Mouse (Mus musculus) neural tube, embryonic 15.5 days (tissue): Measurements from ENCODE around the gene Pyroxd2. TPM values are rescaled to one million over a fixed set of nuclear protein-coding genes. Genes with fewer than 3 reads are reported as not detected.
"Not testable (repeated sequence)": the region's sequence is repeated elsewhere in the genome, so short reads cannot be mapped to it uniquely, and the experiment has no call there.

ENCODE experiments used
- ATAC-seq: fragments of 200-750 bp; cut with Nextera tagmentation; 2 replicates; pipeline ENCODE4 v1.8.0; 2017; ENCODE audit warnings: mild to moderate bottlenecking, moderate TSS enrichment, moderate library complexity; ENCODE audit not compliant: low FRiP score
- H3K27ac ChIP-seq: fragments of 300-500 bp; sonication (generic); replicated peaks from 2 replicates; pipeline ENCODE4 v1.5.1; 2015; ENCODE audit warnings: mild to moderate bottlenecking, inconsistent platforms
- H3K27me3 ChIP-seq: fragments of 300-500 bp; sonication (generic); replicated peaks from 2 replicates; pipeline ENCODE4 v1.6.1; 2015; ENCODE audit warnings: inconsistent platforms
- H3K36me3 ChIP-seq: fragments of 300-500 bp; sonication (generic); 2 replicates; pipeline ENCODE4 v1.6.1; 2015; ENCODE audit warnings: inconsistent platforms
- H3K4me1 ChIP-seq: fragments of 300-500 bp; sonication (generic); 2 replicates; pipeline ENCODE4 v1.6.1; 2015; ENCODE audit warnings: inconsistent platforms
- H3K4me2 ChIP-seq: fragments of 300-500 bp; sonication (generic); 2 replicates; pipeline ENCODE4 v1.6.1; 2015; ENCODE audit warnings: inconsistent platforms, mild to moderate bottlenecking, moderate library complexity
- H3K4me3 ChIP-seq: fragments of 300-500 bp; sonication (generic); replicated peaks from 2 replicates; pipeline ENCODE4 v1.5.1; 2015; ENCODE audit warnings: mild to moderate bottlenecking, inconsistent platforms
- H3K9ac ChIP-seq: fragments of 300-500 bp; sonication (generic); replicated peaks from 2 replicates; pipeline ENCODE4 v1.6.1; 2015; ENCODE audit warnings: mild to moderate bottlenecking, inconsistent platforms
- H3K9me3 ChIP-seq: fragments of 300-500 bp; sonication (generic); replicated peaks from 2 replicates; pipeline ENCODE4 v1.6.1; 2016; ENCODE audit warnings: inconsistent platforms
- WGBS: fragments of 180-500 bp; shearing (Covaris S2); methylation state at CpG from one replicate; pipeline ENCODE4 v1.1.7; 2015; ENCODE audit warnings: mixed read lengths; 5-methylcytosine and 5-hydroxymethylcytosine counted together
- polyA plus RNA-seq: library from polyadenylated mRNA; unstranded; fragments of >200 nt; fragmentation: Nextera tagmentation; extraction: Ambion mirVana; gene quantifications from 2 replicates; pipeline ENCODE4 v1.2.1, GENCODE M21; 2015

Pyroxd2 gene
- polyA plus RNA-seq, 1 experiment from 2014 or later, result 1.5 TPM

DNA sequence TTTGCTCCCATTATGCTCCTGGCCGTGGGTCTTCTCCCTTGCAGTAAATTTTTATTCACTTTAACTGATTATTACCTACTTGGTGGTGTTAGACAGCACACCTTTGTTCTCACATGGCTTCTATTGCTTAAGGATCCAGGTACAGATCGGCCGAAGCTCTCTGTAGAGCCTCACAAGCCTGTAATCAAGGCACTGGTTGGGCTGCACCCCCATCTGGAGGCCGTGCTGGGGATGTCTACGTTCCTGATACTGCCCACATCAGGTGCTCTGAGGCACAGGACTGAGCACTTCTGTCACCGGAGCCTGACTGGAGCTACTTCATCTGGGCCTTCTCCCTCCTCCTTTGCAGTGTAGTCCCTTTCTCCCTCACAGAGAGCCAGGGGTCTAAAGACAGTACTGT, 29.3 kb downstream of the Pyroxd2 start:
- Histone ChIP-seq H3K27ac (no peak overlapping the region), H3K4me2 (no peak overlapping the region), H3K9ac (no peak overlapping the region), H3K36me3 (no peaks in the 10 kb centered on the region), H3K4me3 (no peak overlapping the region), H3K9me3 (no peaks in the 10 kb centered on the region), H3K27me3 (no peaks in the 10 kb centered on the region), H3K4me1 (peaks cover 30% of the 10 kb centered on the region)
- 77% methylated on average over 6 of the region's 6 CpGs for WGBS
- ATAC-seq, result no peak

DNA sequence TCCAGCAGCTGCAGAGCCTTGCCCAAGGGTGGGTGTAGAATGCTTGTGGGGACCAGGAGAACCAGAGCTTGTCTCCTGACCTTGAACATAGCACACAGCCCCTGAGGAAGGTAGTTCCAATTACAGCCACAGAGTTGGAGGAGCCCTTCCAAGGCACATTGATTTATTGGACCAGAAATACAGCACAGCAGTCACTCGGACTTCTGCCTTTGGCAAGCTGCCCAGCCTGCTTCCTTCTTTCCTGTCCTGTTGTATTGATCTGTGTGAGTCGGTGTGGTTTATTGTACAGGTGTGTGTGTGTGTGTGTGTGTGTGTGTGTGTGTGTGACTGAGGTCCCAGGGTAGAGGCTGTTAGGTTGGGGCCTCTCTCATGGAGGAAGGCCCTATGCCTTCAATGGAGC, 30.1 kb downstream of the Pyroxd2 start:
- no peak overlapping the region for H3K9ac ChIP-seq
- H3K4me1 ChIP-seq, result peaks cover 33% of the 10 kb centered on the region
- H3K4me3 ChIP-seq, result no peak overlapping the region
- no peak overlapping the region for H3K4me2 ChIP-seq
- H3K27me3 ChIP-seq, result no peaks in the 10 kb centered on the region
- no peaks in the 10 kb centered on the region for H3K9me3 ChIP-seq
- ATAC-seq, result peak; percentile 42; the same call in 1 of the 2 replicates
- H3K36me3 ChIP-seq, result no peaks in the 10 kb centered on the region
- peak overlapping the region; percentile 45; the same call in 1 of the 2 replicates for H3K27ac ChIP-seq
- WGBS, result 0% methylated on average over 2 of the region's 2 CpGs

DNA sequence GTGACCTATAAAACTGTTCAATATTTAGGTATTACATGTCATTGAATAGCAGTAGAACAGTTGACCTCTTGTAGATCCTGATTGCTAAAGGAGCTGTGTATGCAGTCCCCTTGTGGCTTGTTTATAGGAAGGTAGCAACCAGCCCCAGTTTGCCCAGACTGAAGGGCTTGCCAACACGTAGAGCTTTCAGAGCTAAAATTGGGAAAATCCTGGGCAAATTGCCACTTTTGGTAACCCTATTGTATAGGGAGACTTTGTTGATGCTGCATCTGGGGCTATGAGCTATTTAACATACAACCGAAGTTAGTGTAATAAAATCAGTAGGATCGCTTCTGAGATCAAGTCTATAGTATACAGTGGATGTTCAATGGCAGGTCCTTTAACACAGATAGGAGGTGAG, 34.5 kb downstream of the Pyroxd2 start:
- no peak overlapping the region for H3K4me3 ChIP-seq
- ATAC-seq, result no peak

DNA sequence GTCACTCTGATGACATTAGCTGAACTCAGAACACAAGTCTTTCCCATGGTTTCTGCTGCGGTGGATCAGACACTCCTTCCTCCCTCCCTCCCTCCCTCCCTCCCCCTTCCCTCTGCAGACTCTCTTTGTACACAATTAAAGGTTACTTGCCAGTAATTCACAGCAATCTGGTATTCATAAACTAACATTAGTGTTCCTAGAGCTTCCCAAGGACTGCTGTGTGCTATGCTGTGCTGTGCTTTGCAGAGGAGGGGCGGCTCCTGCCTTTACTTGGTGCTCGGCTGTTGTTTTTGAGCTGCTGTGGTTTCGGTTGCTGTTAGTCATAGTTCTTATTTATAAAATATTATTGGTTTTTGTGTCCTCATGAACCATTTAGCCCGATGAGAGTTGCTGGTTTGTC, 34.9 kb downstream of the Pyroxd2 start:
- no peaks in the 10 kb centered on the region for H3K9me3 ChIP-seq
- no peak overlapping the region for H3K4me3 ChIP-seq
- no peak overlapping the region for H3K9ac ChIP-seq
- no peak overlapping the region for H3K4me2 ChIP-seq
- no peaks in the 10 kb centered on the region for H3K36me3 ChIP-seq
- H3K27me3 ChIP-seq, result no peaks in the 10 kb centered on the region
- no peak overlapping the region for H3K27ac ChIP-seq
- peaks cover 33% of the 10 kb centered on the region for H3K4me1 ChIP-seq
- ATAC-seq, result no peak
- WGBS, result 77% methylated on average over 5 of the region's 5 CpGs

More for the DNA sequence above, 34.5 kb downstream of the Pyroxd2 start:
- H3K9ac ChIP-seq, result no peak overlapping the region
- peaks cover 33% of the 10 kb centered on the region for H3K4me1 ChIP-seq
- H3K27ac ChIP-seq, result no peak overlapping the region
- H3K36me3 ChIP-seq, result no peaks in the 10 kb centered on the region
- no peaks in the 10 kb centered on the region for H3K9me3 ChIP-seq
- H3K4me2 ChIP-seq, result no peak overlapping the region
- WGBS, result 64% methylated on average over 3 of the region's 3 CpGs
- no peaks in the 10 kb centered on the region for H3K27me3 ChIP-seq

DNA sequence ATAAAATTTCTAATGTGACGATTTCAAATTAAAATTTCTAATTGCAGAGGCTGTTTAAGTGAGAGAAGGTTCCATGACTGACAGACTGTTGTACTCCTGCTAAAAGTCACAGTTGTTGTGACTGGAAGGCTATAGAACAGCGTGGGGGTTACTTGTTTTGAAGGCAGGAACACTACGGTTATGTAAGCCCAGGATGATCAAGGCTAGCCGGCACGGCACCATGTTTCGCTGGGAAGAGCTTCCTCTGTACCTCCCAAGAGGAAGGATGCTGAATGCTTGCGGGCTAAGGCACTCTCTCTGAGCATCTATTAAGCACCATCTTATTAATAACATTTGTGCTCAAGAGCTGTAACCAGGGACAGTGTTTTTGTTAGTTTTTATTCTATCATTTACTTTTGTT, 36.1 kb downstream of the Pyroxd2 start:
- no peak for ATAC-seq

DNA sequence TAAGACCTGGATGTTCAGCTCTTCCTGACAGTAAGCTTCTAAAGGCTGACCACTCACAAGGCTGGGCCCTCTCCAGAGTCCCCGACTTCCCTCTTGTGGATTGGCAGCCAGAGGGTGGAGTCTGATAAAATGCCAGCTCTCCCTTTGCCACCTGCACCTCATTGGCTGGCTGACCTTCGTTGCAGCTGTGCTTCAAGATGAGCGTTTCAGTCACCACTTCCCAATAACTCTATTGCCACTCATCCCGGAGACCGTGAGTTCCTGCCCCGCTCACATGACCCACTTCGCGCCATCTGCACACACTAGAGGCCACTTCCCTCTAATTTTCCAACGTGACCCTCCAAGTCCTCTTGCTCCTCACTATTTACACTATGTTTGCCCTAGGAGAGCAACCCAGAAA, 38.8 kb downstream of the Pyroxd2 start:
- no peaks in the 10 kb centered on the region for H3K36me3 ChIP-seq
- no peak overlapping the region for H3K4me2 ChIP-seq
- H3K9me3 ChIP-seq, result no peaks in the 10 kb centered on the region
- no peak overlapping the region for H3K27ac ChIP-seq
- H3K27me3 ChIP-seq, result no peaks in the 10 kb centered on the region
- 0 out of 2 replicates have a peak, but pooled peaks cover 8% of the 10 kb centered on the region for H3K4me1 ChIP-seq
- 88% methylated on average over 9 of the region's 9 CpGs for WGBS
- no peak overlapping the region for H3K4me3 ChIP-seq
- no peak overlapping the region for H3K9ac ChIP-seq
- ATAC-seq, result no peak

More for the DNA sequence above, 36.1 kb downstream of the Pyroxd2 start:
- no peak overlapping the region for H3K27ac ChIP-seq
- H3K27me3 ChIP-seq, result no peaks in the 10 kb centered on the region
- no peaks in the 10 kb centered on the region for H3K9me3 ChIP-seq
- peaks cover 24% of the 10 kb centered on the region for H3K4me1 ChIP-seq
- H3K4me3 ChIP-seq, result no peak overlapping the region
- H3K9ac ChIP-seq, result no peak overlapping the region
- H3K4me2 ChIP-seq, result no peak overlapping the region
- H3K36me3 ChIP-seq, result no peaks in the 10 kb centered on the region
- WGBS, result 63% methylated on average over 7 of the region's 7 CpGs

DNA sequence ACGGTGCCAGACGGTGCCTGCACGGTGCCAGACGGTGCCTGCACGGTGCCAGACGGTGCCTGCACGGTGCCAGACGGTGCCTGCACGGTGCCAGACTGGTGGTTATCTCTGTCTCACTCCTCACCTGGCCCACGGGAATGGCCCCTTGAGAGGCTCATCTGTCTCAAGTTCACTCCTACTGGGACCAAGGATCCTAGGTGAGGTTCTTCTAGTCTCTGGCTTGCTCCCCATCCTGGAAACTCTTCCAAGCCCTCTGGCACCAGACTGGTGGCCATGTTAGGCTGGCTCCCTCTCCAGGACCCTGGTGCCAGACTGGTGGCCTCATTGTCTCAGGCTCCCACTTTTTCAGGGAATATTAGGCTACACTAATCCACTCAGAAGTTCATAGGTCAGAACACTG, 53.1 kb downstream of the Pyroxd2 start:
- H3K9ac ChIP-seq, result no peak overlapping the region
- no peaks in the 10 kb centered on the region for H3K36me3 ChIP-seq
- WGBS, result 87% methylated on average over 9 of the region's 10 CpGs
- peaks cover 9% of the 10 kb centered on the region for H3K4me1 ChIP-seq
- ATAC-seq, result no peak
- H3K27ac ChIP-seq, result no peak overlapping the region
- no peak overlapping the region for H3K4me2 ChIP-seq
- H3K9me3 ChIP-seq, result no peaks in the 10 kb centered on the region
- no peak overlapping the region for H3K4me3 ChIP-seq
- 0 out of 2 replicates have a peak, but pooled peaks cover 3% of the 10 kb centered on the region for H3K27me3 ChIP-seq

DNA sequence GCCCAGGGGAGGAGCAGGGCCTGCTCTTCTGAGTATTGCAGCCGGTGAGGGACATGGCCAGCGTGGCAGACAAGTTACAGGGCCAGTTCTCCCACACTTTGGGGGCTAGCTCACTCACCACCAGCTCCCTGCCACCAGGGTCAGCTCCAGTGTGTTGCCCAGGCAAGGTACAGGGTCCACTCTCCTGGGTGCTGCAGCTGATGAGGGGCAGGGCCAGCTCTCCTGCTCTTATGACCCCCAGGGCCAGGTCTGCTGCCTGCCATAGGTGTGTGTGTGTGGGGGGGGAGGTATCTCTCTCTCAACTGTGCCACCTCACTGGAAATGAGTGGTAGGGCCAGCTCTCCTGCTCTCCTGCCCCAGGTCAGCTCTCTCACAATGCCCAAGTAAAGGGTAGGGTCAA, 54.0 kb downstream of the Pyroxd2 start:
- Histone ChIP-seq H3K36me3 (no peaks in the 10 kb centered on the region), H3K9ac (no peak overlapping the region), H3K27me3 (no peaks in the 10 kb centered on the region), H3K4me3 (no peak overlapping the region), H3K27ac (no peak overlapping the region), H3K9me3 (no peaks in the 10 kb centered on the region), H3K4me2 (no peak overlapping the region), H3K4me1 (peaks cover 10% of the 10 kb centered on the region)
- 68% methylated on average over 2 of the region's 2 CpGs for whole genome bisulfite sequencing
- no peak for ATAC-seq

DNA sequence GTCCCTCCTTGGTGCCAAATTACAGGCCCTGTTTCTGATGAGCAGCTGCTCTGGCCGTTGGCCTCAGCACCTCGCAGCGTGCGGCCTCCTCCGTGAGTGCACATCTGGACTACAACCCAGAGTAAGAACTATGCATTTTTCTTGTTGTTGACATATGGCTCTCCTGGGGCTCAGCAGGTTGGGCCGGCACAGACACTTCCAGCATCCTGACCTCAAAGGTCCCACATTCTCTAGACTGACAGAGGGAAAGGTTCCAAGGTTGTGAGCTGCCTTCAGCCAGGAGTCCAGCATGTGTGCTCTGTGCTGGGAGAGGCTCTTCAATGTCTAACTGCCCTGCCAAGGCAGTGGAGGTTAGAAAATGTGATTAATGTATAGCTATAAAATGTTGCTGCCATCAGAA, 55.2 kb downstream of the Pyroxd2 start:
- Histone ChIP-seq H3K36me3 (no peaks in the 10 kb centered on the region), H3K4me2 (no peak overlapping the region), H3K9me3 (no peaks in the 10 kb centered on the region), H3K27me3 (no peaks in the 10 kb centered on the region), H3K27ac (no peak overlapping the region), H3K4me1 (peaks cover 10% of the 10 kb centered on the region), H3K4me3 (no peak overlapping the region), H3K9ac (no peak overlapping the region)
- 35% methylated on average over 6 of the region's 6 CpGs for WGBS
- no peak for ATAC-seq

DNA sequence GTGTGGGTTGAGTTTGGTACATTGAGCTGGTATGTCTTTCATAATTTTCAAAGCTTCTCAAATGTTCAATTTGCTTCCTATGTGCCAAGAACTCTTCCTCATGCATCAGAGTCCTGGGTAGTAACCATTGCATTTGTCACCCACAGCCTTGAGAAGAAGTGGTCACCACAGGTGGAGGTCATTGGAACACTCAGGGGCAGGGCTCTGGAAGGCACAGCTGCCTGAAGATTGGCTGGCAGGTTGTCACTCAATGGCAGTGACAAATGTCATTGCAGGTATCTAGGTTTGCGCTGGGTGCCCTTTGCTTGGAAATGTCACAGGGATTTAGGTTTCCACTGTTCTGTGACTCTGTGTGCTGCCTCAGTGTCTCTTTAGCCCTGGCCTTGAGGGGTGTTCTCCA, 62.3 kb downstream of the Pyroxd2 start:
- no peak overlapping the region for H3K4me3 ChIP-seq
- no peak overlapping the region for H3K27ac ChIP-seq
- H3K9me3 ChIP-seq, result no peaks in the 10 kb centered on the region
- no peaks in the 10 kb centered on the region for H3K36me3 ChIP-seq
- no peak overlapping the region for H3K9ac ChIP-seq
- H3K27me3 ChIP-seq, result no peaks in the 10 kb centered on the region
- H3K4me2 ChIP-seq, result no peak overlapping the region
- H3K4me1 ChIP-seq, result peaks cover 7% of the 10 kb centered on the region
- ATAC-seq, result no peak
- WGBS, result 83% methylated on average over 1 of the region's 1 CpGs

DNA sequence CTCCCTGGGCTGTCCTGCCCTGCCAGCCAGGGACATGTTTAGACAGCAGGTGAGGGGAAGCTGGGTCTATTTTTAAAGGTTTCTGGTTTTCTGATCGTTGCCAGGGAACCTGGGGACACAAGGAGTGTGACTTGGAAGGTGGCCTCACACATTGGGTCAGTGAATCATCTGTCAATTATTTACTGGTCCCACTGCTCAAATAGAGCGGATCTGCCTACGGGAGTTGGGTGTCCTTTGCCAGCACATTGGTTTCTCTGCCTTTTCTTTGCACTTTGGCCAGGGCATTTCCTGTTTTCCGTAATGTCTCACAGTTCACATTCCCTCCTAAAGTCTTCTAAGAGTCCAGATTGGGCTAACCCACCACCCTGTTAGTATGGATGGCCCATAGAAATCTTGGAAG, 62.8 kb downstream of the Pyroxd2 start:
- Histone ChIP-seq H3K4me1 (peaks cover 5% of the 10 kb centered on the region), H3K9me3 (no peaks in the 10 kb centered on the region), H3K4me3 (no peak overlapping the region), H3K4me2 (no peak overlapping the region), H3K36me3 (no peaks in the 10 kb centered on the region), H3K9ac (no peak overlapping the region), H3K27ac (no peak overlapping the region), H3K27me3 (no peaks in the 10 kb centered on the region)
- 62% methylated on average over 4 of the region's 4 CpGs for WGBS
- ATAC-seq, result no peak

DNA sequence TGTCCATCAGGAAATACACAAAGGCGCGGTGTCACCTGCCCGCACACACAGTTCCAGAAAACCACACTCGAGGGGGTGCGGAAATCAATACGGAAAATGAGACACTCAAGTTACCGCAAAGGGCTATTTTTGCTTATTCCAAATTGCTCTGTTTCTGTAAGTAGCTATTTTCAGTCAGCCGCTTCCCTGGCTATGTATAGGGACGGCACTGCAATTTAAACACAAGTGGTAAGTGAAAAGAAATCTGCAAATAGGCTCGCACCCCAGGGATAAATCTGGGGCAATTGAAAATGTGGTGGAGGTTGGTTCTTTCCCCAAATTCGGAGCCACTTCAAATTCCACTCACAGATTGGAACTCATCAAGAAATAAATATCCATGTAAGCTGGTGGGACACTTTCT, 63.3 kb downstream of the Pyroxd2 start:
- no peak for ATAC-seq
- 87% methylated on average over 11 of the region's 11 CpGs for WGBS
- H3K9ac ChIP-seq, result no peak overlapping the region
- no peak overlapping the region for H3K4me3 ChIP-seq
- no peaks in the 10 kb centered on the region; the same call in 1 of the 2 replicates for H3K4me1 ChIP-seq
- H3K36me3 ChIP-seq, result no peaks in the 10 kb centered on the region
- no peak overlapping the region for H3K27ac ChIP-seq
- no peaks in the 10 kb centered on the region for H3K27me3 ChIP-seq
- H3K9me3 ChIP-seq, result no peaks in the 10 kb centered on the region
- H3K4me2 ChIP-seq, result no peak overlapping the region

DNA sequence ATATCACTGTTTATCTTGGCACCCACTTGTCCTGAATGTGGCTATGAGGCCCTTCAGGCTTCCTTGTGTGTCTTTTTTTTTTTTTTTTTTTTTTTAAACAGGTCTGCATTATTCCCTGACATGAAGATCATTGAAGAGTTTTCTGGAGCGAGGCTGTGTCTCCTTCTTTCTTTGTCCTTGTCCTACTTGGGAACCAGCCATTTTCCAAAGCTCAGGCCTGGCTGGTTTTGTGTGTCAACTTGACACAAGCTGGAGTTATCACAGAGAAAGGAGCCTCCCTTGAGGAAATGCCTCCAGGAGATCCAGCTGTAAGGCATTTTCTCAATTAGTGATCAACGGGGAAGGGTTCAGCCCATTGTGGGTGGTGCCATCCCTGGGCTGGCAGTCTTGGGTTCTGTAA, 69.8 kb downstream of the Pyroxd2 start:
- not testable (repeated sequence) for H3K9ac ChIP-seq, H3K4me3 ChIP-seq, ATAC-seq, H3K27me3 ChIP-seq, H3K4me1 ChIP-seq, H3K36me3 ChIP-seq, H3K4me2 ChIP-seq, H3K27ac ChIP-seq, H3K9me3 ChIP-seq
- 74% methylated on average over 2 of the region's 2 CpGs for WGBS
